Mouse (Mus musculus) adipose tissue, adult 10 weeks (tissue): ENCODE results near the gene Gm11568. TPM values are rescaled to one million over a fixed set of nuclear protein-coding genes. Genes with fewer than 3 reads are reported as not detected.

ENCODE experiments used
- polyA plus RNA-seq: library from polyadenylated mRNA; stranded (reverse); fragments of 350-450 nt; fragmentation: Illumina TruSeq; extraction: RNeasy Lipid Tissue Mini Kit (QIAGEN cat#74804); gene quantifications from one replicate; pipeline ENCODE4 v1.2.3, GENCODE M21; 2014; ENCODE audit warnings: low read depth, low replicate concordance

Gm11568 gene
- polyA plus RNA-seq: not detected

GRCm38 (mm10) chr11:99857617-99858016 is at the start of gene Gm11568:
TSS of gene Gm11568 (plus strand) at chr11:99857917.

DNA sequence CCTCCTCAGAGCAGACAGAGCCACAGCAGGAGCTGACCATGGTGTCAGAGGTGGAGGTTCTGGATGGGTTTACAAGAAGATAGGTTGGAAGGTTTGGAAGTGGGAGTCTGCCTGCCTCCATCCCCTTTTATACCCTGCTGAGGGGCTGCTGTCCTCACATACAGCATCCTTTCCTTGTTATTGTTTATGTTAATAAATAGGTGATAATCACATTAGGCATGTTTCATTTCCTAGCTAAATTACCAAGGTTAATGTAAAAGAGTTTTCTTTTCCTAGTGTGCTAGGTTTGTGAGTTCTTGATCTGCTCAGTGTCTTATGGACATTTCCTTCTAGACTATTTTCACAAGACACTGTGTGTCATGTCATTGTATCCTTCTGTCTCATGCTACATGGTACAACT is 47.9 kb upstream of the Gm11568 start, which contains the start of gene Krtap4-13:
Gene Krtap4-13, minus strand, starts transcription at position 101 of the 400 bp plus-strand sequence.

DNA sequence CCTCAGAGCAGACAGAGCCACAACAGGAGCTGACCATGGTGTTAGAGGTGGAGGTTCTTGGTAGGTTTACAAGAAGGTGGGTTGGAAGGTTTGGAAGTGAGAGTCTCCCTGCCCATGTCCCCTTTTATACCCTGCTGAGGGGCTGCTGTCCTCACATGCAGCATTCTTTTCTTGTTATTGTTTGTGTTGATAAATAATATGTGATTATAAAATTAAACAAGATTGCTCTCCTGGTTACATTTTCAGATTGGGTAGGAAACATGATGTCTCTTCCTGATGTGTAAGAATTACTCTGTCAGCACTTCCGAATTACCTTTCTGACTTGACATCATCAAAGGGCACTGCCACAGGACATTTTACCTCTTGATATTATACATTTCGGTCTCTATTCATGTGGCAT is 42.2 kb upstream of the Gm11568 start, which contains the start of gene Gm11564:
Gene Gm11564, minus strand, starts transcription at position 101 of the 400 bp plus-strand sequence.

GRCm38 (mm10) chr11:99837966-99838365 is 19.8 kb upstream of the Gm11568 start, which contains the start of gene 2300003K06Rik:
TSS of gene 2300003K06Rik (minus strand) at chr11:99838066.

DNA sequence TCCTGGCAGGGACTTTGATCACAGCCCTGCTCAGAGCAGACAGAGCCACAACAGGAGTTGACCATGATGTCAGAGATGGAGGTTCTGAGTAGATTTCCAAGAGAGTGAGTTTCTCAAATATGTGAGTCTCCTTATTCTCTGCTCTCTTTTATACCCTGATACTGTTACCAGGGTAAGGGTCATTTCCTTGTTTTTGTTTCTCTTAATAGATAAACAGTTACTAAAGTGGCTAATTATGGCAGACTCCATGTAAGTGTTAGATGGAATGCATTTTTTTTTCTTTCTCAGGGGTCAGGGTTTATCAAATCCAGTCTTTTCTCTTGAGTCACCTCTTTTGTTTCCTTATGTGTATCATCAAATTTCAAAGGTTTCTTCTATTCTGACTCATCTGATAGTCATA is 6.2 kb upstream of the Gm11568 start, which contains the start of gene Krtap4-16:
Gene Krtap4-16, minus strand, starts transcription at position 101 of the 400 bp plus-strand sequence.

DNA sequence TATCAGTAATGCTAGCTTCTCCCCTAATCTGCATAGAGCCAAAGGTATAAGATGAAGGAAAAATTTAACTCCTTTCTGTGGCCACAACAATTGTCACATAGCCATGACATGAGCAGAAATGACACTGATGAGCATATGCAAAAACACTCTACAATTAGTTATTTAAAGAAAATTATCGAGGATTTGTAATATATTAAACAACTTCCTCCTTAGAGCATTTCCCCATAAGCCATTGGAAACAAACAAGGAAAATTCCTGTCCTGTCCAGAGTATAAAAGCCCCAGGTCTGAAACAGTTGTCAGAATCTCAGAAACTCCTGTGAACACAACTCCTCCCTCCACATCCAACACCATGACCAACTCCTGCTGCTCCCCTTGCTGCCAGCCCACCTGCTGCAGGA is 6.5 kb downstream of the Gm11568 start, which contains the start of gene Gm11559:
Gene Gm11559, plus strand, starts transcription at position 301 of the 400 bp plus-strand sequence.

DNA sequence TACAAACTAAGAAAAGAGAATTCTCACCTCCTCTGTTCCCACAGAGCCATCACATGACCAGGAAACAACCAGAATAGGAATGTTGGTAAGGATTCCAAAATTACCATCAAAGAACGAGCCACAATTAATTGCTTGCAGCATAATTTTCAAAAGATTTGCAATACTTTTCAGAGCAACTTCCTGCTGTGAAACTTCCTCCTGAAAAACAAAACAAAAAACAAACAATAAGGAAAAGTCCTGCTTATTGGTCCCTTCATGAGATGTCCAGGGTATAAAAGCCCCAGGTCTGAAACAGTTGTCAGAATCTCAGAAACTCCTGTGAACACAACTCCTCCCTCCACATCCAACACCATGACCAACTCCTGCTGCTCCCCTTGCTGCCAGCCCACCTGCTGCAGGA is 15.4 kb downstream of the Gm11568 start, which contains the start of gene Krtap9-1:
Gene Krtap9-1, plus strand, starts transcription at position 301 of the 400 bp plus-strand sequence.

DNA sequence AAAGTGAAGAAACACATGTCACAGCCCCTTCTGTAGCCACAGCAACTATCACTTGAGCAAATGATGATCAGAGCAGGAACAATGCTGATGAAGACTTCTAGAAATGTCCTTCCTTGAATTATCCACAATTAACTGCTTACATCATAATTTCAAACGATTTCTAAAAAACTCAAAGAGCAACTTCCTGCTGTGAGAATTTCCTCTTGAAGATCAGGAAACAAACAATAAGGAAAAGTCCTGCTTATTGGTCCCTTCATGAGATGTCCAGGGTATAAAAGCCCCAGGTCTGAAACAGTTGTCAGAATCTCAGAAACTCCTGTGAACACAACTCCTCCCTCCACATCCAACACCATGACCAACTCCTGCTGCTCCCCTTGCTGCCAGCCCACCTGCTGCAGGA is 21.2 kb downstream of the Gm11568 start, which contains the start of gene Gm11567:
Gene Gm11567, plus strand, starts transcription at position 301 of the 400 bp plus-strand sequence.

DNA sequence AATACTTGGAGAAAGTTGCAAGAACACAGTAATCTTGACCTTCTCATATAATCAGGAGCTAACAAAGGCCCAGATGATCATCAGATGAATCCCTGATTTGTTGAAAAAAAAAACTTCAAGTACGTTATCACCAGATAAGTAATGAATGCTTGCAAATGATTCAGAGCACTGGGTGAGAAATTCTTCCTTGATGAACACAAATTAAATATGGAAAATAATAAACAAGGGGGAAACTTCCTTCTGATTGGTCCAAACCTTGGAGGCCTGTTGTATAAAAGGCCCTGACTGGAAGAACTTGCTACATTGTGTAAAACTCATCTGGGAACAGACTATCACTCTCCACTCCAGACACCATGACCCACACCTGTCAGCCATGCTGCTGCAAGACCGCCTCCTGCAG is 49.9 kb downstream of the Gm11568 start, which contains the start of gene Krtap31-1:
Gene Krtap31-1, plus strand, starts transcription at position 301 of the 400 bp plus-strand sequence.

Other genes with a start within 250 kb of the Gm11568 start
- not detected for gene Gm11937, start 247.7 kb upstream of the Gm11568 start, polyA plus RNA-seq
- not detected for gene Krtap2-4, start 243.1 kb upstream of the Gm11568 start, polyA plus RNA-seq
- gene Gm11562, start 237.5 kb upstream of the Gm11568 start, polyA plus RNA-seq: not detected
- not detected for gene Krtap4-1, start 229.7 kb upstream of the Gm11568 start, polyA plus RNA-seq
- gene Krtap4-2, start 222.8 kb upstream of the Gm11568 start, polyA plus RNA-seq: not detected
- gene Krtap4-7, start 213.8 kb upstream of the Gm11568 start, polyA plus RNA-seq: not detected
- not detected for gene Gm11555, start 207.7 kb upstream of the Gm11568 start, polyA plus RNA-seq
- gene Gm11563, start 199.0 kb upstream of the Gm11568 start, polyA plus RNA-seq: not detected
- not detected for gene Krtap4-6, start 192.0 kb upstream of the Gm11568 start, polyA plus RNA-seq
- gene Gm14190, start 167.2 kb upstream of the Gm11568 start, polyA plus RNA-seq: not detected
- not detected for gene Gm14180, start 123.6 kb upstream of the Gm11568 start, polyA plus RNA-seq
- gene Gm11595, start 85.0 kb upstream of the Gm11568 start, polyA plus RNA-seq: not detected
- gene Krtap4-8, start 77.2 kb upstream of the Gm11568 start, polyA plus RNA-seq: not detected
- not detected for gene Krtap4-9, start 72.7 kb upstream of the Gm11568 start, polyA plus RNA-seq
- gene Gm11596, start 64.5 kb upstream of the Gm11568 start, polyA plus RNA-seq: not detected
- not detected for gene Gm11569, start 59.0 kb upstream of the Gm11568 start, polyA plus RNA-seq
- not detected for gene Gm11554, start 53.5 kb upstream of the Gm11568 start, polyA plus RNA-seq
- not detected for gene Krtap4-13, start 48.0 kb upstream of the Gm11568 start, polyA plus RNA-seq
- not detected for gene Gm11564, start 42.3 kb upstream of the Gm11568 start, polyA plus RNA-seq
- not detected for gene 2300003K06Rik, start 19.9 kb upstream of the Gm11568 start, polyA plus RNA-seq
- gene Krtap4-16, start 6.3 kb upstream of the Gm11568 start, polyA plus RNA-seq: not detected
- not detected for gene Gm11559, start 6.6 kb downstream of the Gm11568 start, polyA plus RNA-seq
- gene Krtap9-1, start 15.5 kb downstream of the Gm11568 start, polyA plus RNA-seq: not detected
- not detected for gene Gm11567, start 21.3 kb downstream of the Gm11568 start, polyA plus RNA-seq
- not detected for gene Krtap31-1, start 50.0 kb downstream of the Gm11568 start, polyA plus RNA-seq
- gene Gm11565, start 56.8 kb downstream of the Gm11568 start, polyA plus RNA-seq: not detected
- gene Krtap31-2, start 78.4 kb downstream of the Gm11568 start, polyA plus RNA-seq: not detected
- not detected for gene Krtap9-5, start 90.6 kb downstream of the Gm11568 start, polyA plus RNA-seq
- gene Krtap29-1, start 121.1 kb downstream of the Gm11568 start, polyA plus RNA-seq: not detected
- gene Krtap16-1, start 128.7 kb downstream of the Gm11568 start, polyA plus RNA-seq: not detected
- not detected for gene Krtap17-1, start 136.1 kb downstream of the Gm11568 start, polyA plus RNA-seq
- not detected for gene Krt33a, start 158.3 kb downstream of the Gm11568 start, polyA plus RNA-seq
- not detected for gene Krt33b, start 172.0 kb downstream of the Gm11568 start, polyA plus RNA-seq
- gene Krt34, start 183.6 kb downstream of the Gm11568 start, polyA plus RNA-seq: not detected
- gene Krt31, start 192.6 kb downstream of the Gm11568 start, polyA plus RNA-seq: not detected
- 0.31 TPM for gene Krt32, start 230.3 kb downstream of the Gm11568 start, polyA plus RNA-seq
- gene Krt35, start 238.3 kb downstream of the Gm11568 start, polyA plus RNA-seq: not detected
- 0.48 TPM for gene Krt36, start 247.7 kb downstream of the Gm11568 start, polyA plus RNA-seq